Mouse (Mus musculus) urinary bladder, postnatal 14 days (tissue): ENCODE data around the gene Rbp4.

Experiments
- DNase-seq: peaks from one replicate; pipeline ENCODE4 v3.0.0; 2021; ENCODE audit warnings: low spot score

Gene Rbp4

GRCm38 (mm10) chr19:38091512-38091985 lies 33.5 kb downstream of the Rbp4 start:
- no peak for DNase-seq

- no peak for DNase-seq
Observed at GRCm38 (mm10) chr19:38089358-38089757, 35.7 kb downstream of the Rbp4 start.

GRCm38 (mm10) chr19:38086948-38087551 lies 38.0 kb downstream of the Rbp4 start:
- DNase-seq = peak; percentile 57

- no peak for DNase-seq
Observed at GRCm38 (mm10) chr19:38085841-38086240, 39.2 kb downstream of the Rbp4 start.

- DNase-seq = no peak
Observed at GRCm38 (mm10) chr19:38082931-38083525, 42.1 kb downstream of the Rbp4 start.

- no peak for DNase-seq
Observed at GRCm38 (mm10) chr19:38081361-38081760, 43.7 kb downstream of the Rbp4 start.

GRCm38 (mm10) chr19:38077851-38078540 lies 47.1 kb downstream of the Rbp4 start:
- no peak for DNase-seq

GRCm38 (mm10) chr19:38076251-38076650 lies 48.8 kb downstream of the Rbp4 start:
- DNase-seq = no peak

- no peak for DNase-seq
Observed at GRCm38 (mm10) chr19:38075051-38075450, 50.0 kb downstream of the Rbp4 start.

GRCm38 (mm10) chr19:38073226-38073625 lies 51.9 kb downstream of the Rbp4 start:
- DNase-seq = no peak
